Mouse (Mus musculus) lung, postnatal 36 days (tissue): ENCODE results near the gene Tab1.

Experiments
- DNase-seq: peaks from one replicate; pipeline ENCODE4 v3.0.0; 2022; ENCODE audit warnings: mixed read lengths

Gene Tab1

GRCm38 (mm10) chr15:80163716-80164115 is 30.8 kb downstream of the Tab1 start:
- no peak for DNase-seq

DNA sequence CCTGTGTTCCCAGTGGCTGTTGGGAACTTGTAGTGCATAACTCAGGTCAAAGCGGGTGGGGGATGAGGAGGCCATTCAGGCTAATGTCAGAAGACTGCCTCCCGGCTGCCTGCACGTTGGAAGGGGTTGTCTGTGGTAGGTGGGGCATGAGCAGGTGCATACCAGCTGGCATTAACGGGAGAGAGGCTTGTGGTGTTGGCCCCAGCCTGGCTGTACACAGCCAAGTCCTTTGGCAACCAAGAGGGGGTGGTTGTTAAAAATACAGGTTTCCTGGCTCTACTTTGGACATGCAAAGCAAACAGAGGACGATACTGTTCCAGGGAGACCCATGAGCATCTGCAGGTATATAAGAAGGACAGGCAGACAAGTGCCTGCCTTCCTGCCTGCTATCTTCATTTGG is 32.5 kb downstream of the Tab1 start:
- DNase-seq, result no peak

DNA sequence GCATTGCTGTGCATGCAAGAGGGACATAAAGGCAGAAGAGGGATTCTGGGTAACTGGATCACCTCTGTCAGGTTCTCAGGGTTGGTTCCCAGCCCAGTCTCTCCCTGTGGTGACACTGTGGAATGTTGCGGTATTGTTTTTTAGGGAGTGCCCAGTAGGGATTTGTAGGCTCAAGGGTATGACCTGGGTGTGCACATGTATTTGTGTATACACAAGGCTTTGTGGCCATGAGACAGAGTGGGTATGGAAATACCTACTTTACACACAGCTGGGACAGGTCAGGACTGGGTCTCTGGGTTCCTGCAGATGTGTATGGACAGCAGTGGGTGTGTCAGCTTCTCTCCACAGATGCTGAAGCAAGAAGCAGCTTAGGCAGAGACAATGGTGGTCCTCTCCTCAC is 36.6 kb downstream of the Tab1 start:
- peak; percentile 53 for DNase-seq

GRCm38 (mm10) chr15:80170357-80170756 is 37.4 kb downstream of the Tab1 start:
- no peak for DNase-seq

- no peak for DNase-seq
Observed at GRCm38 (mm10) chr15:80171286-80171685, 38.4 kb downstream of the Tab1 start.

DNA sequence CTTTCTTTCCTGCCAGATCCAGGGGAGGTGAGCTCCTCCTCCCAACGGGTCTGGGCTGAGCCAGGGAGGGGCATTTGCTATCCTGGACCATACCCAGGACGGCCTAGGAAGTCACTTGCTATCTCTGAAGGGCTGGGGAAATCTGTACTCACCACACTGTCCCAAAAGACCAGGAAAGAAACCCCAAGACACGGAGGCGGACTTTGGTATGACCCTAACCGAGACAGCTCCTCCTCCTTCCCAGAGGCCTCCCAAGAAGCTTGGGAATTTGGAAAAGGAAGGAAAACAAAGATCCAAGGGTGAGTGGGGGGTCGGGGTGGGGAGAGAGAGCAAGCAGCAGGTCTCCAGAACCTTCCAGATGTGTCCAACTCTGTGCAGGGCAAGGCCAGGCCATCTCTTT is 38.9 kb downstream of the Tab1 start:
- DNase-seq, result no peak

GRCm38 (mm10) chr15:80173001-80173771 is 40.3 kb downstream of the Tab1 start, which contains the start of gene Mgat3:
TSS of gene Mgat3 (plus strand) at chr15:80173721.
- DNase-seq, result no peak

- DNase-seq, result no peak
Observed at GRCm38 (mm10) chr15:80173781-80174597, 41.1 kb downstream of the Tab1 start.

DNA sequence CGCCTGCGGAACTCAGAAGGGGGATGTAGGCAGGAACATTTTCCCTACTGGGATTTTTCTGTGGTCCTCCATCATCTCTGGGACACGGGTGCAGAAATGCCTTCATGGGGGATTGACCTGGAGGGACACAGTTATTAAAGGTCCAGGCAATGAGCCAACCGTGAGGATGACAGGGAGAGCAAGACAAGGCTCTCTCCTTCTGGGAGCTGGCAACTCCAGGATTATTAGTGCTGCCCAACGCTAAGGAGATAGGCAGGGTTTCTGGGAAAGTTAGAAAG is 41.6 kb downstream of the Tab1 start:
- DNase-seq, result no peak

DNA sequence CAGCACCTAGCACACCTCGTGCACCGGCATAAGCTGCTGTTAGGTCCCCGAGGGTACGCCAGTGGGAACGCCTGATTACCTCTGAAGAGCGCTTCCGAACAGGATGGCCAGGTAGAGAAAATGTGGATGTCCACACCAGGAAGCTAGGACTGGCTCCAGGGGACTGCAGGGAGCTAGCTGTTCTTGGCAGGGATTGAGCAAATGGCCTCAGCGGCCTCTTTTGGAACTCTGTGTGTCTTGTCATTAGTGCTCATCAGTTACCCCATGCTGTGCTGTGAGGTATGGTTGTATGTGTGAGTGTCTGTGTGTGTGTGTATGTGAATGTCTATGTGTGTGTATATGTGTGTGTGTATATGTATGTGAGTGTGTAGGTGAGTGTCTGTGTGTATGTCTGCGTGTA is 42.4 kb downstream of the Tab1 start:
- no peak for DNase-seq

DNA sequence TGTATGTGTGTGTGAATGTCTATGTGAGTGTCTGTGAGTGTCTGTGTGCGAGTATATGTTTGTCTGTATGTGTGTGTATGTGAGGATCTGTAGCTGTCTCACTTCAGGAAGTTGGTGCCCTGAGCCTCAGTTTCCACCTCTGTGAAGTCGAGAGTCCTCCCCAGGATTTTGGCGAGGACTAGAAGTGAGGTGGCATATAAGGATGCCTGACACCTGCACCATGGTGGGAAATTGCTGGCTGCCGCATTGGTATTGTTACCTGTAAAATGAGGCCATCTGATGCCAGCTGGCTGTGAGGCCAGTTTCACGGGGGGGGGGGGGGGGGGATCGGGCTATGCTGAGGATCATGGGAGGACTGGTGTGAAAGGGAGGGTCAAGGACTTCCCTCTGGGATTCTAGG is 42.8 kb downstream of the Tab1 start:
- DNase-seq, result no peak

DNA sequence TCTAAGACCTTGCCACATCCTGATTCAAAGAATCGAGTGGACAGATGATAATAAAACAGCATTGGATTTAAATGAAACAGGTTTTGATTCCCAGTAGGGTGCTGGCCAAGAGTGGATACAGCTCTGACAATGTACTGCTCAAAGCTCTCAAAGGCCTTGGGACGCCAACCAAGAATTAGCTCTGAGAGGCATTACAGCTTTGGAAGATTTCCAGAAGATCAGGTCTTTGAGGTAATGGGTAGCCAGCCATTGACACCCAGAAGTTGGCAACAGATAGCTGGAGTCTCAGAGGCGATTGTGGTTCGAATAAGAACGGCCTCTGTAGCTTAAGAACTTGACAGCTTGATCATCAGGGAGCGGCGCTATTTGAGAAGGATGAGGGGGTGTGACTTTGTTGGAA is 48.6 kb downstream of the Tab1 start:
- DNase-seq, result no peak

DNA sequence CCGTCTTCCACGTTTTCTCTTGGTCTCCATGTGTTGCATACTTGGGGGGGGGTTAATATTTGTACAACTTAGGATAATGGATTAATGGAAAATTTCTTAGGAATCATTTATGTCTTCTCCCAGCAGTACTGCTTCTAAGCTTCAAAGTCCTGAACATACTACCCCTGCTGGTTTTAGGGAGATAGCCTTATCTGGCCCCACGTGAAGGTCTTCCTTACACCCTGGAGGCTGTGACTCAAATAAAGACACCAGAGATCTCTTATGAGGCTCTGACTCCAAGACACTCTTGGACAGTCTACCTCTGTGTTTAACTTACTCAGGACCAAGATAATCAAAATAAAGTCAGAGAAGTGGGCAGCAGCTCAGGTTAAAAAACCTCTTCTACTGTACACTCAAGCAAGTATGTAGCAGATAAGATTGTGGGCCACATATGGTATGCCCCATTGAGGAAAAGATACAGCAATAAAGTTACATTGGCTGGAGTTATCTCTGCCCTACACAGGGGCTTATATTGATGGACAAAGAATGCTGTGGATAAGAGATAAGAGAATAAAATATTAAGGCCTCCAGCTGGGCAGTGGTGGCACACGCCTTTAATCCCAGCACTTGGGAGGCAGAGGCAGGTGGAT is 49.3 kb downstream of the Tab1 start:
- DNase-seq, result no peak

GRCm38 (mm10) chr15:80188927-80189326 is 56.0 kb downstream of the Tab1 start:
- DNase-seq, result no peak

- no peak for DNase-seq
Observed at GRCm38 (mm10) chr15:80190075-80190474, 57.1 kb downstream of the Tab1 start.

GRCm38 (mm10) chr15:80191585-80192245 is 58.8 kb downstream of the Tab1 start:
- DNase-seq, result no peak

GRCm38 (mm10) chr15:80192246-80192585 is 59.3 kb downstream of the Tab1 start:
- no peak for DNase-seq

GRCm38 (mm10) chr15:80192847-80193246 is 59.9 kb downstream of the Tab1 start:
- no peak for DNase-seq

- no peak for DNase-seq
Observed at GRCm38 (mm10) chr15:80199556-80199955, 66.6 kb downstream of the Tab1 start.

DNA sequence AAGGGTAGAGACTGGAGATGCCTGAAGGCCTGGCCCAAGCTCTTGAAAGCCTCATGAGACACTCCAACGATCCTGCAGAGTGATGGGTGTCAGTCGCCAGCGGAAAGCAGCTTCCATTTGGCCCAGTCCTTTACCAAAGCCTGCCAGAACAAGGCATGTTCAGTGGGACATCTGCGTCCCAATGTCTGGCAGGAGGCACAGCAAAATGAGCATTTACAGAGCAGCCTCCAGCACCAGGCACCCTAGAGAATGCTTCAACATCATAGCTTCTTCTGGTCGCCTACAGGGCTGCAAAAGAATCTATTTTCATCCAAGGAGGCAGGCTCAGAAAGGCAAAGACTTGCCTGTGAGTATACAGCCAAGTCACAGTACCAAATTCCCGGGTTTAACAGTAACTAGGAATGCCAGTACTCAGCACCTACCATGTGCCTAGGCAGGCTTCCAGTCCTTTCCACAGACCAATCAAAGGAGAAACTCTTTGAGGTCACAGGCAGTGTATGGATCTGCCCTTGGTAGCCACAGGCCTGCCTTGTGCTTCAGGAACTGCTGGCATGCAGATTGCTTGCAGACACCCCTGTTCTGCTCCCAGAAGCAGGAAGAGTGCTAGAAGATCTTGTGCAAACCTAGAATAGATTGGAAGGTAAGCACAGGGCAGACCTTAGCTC is 69.3 kb downstream of the Tab1 start:
- no peak for DNase-seq

DNA sequence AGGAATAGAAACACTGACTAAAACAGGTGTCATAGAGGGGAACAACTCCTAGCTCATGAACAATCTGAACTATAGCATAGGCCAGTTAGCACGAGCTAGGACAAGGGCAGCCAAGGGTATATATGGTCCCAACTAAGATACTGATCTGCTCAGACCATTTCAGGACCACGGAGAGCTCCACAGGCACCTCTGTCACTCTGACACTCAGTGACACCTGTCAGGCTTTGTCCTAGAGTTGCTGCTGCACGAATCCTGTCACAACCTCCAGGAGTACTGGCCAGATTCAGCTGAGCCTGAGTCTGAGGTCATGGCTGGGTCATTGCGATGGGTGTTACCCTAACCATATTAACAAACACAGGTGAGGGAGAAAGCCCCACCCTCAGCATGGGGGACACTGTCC is 70.5 kb downstream of the Tab1 start:
- DNase-seq, result peak; percentile 36

- DNase-seq, result no peak
Observed at GRCm38 (mm10) chr15:80206057-80206565, 73.2 kb downstream of the Tab1 start.

GRCm38 (mm10) chr15:80208446-80208845 is 75.5 kb downstream of the Tab1 start:
- DNase-seq, result no peak
